Mouse (Mus musculus) MN1 (cell line): ENCODE results near the gene Zfp946.

Experiments used
- DNase-seq: peaks from one replicate; pipeline ENCODE4 v3.0.0-alpha.2; 2016; ENCODE audit warnings: low spot score

Gene Zfp946

DNA sequence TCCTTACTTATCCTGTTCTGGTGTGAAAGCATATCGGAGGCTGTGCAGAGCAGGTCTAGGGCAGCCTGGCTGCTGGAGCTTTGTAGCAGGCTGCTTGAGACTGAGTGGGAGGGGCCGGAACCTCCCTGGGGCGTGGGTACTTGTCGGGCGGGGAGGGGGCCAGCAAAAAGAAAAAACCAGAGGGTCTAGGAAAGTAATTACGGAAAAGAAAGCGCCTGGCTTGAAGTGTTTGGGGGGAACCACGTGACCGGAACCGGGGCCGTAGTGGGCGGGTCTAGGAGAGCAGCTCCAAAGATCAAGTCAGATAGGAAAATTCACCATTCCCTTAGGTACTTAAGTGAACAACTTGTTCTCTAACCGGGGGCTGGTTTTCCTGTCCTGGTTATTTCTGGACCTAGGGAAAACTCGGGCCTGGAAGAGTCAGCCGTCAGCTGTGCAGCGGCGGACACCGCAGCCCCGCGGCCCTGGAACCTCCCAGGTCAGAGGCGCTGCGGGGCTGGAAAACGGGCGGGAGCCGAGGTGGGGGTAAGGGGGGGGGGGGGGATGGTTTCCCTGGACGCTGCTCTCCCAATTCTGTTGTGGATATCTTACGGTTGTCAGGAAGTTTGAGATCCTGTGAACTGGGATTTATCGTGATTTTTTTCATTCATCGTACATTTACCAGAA is at the start of gene Zfp946:
Zfp946 (plus strand) TSS at position 271 of the 666 bp plus-strand sequence.
- peak; percentile 84 for DNase-seq

DNA sequence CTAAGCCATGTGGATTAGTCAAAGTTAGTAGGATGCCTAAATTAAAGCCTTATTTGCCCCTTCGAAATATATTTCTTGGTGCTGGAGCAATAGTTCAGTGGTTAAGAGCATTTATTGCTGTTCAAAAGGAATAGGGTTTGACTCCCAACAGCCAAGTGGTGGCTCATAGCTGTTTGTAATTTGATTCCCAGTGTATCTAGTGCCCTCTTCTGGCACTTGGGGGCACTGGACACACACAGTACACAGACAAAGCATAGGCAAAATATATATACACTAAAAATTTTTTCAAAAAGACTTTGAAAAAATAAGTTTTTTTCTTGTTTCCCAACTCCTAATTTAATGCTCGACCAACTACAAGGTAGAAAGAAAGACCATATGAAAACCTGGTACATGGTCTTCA is 13.3 kb upstream of the Zfp946 start:
- DNase-seq = peak; percentile 25

DNA sequence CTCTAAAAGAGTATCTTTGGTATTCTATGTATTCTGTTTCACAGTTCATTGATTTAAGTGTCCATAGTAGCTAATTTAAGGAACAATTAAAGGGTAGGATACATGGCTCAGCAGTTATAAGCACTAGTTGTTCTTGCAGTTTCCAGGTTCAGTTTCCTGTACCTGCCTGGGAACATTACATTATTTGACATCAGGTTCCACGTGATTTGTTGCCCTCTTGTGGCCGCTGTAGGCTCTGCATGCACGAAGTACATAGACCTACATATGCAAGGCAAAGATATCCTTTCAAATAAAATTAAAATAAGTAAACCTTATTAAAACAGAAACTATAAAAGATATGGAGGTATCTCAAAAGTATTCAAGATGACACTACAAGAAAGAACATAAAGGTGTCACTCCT is 6.5 kb upstream of the Zfp946 start:
- peak; percentile 71 for DNase-seq

DNA sequence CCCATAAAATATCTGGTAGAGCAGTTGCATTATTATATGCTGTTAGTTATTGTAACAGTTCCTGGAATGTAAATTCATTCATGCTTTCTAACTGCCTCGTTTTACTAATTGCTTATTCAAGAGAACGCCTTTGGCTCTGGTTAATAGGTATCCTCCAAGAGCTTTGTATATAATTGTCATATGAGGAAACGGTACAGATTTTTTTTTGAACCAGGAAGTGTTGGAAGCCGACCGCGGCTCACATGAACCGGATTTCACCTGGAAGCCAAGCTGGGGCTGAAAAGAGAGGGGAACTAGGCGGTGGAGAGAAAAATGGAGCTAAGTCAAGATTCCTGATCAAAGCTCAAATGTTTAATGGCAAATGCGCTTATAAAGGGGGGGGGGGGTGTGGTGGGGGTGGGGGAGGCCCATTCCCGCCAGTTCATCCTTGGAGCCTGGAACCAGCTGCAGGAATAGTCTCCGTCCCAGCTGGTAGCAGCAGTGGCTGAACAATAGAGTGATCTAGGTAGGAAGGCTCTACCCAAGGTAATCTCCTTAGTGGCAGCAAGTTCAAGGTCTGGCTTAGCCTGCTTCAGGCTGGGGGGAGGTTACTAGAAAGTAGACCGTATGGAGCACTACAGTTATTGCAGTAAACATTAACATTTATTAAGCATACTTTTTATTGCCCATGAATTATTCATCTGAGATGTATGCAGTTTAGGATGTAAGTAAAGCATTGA is 773 bp downstream of the Zfp946 start:
- peak; percentile 31 for DNase-seq

DNA sequence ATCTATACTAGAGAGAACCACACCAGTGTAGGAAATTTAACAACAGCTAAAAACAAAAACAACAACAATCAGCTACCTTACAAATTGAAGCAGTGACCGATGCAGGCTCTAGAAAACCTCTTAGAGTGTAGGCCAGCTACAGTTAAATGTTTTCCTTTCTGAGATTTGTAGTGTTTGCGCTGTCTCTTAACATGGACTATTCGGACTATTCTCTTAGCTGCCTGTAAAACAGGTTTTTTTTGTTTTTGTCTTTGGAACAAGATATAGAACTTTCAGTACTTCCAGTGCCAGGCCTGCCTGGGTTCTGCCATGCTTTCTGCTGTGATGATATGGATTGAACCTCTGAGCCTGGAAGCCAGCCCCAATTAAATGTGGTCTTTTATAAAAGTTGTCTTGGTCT is 23.7 kb downstream of the Zfp946 start:
- no peak for DNase-seq

DNA sequence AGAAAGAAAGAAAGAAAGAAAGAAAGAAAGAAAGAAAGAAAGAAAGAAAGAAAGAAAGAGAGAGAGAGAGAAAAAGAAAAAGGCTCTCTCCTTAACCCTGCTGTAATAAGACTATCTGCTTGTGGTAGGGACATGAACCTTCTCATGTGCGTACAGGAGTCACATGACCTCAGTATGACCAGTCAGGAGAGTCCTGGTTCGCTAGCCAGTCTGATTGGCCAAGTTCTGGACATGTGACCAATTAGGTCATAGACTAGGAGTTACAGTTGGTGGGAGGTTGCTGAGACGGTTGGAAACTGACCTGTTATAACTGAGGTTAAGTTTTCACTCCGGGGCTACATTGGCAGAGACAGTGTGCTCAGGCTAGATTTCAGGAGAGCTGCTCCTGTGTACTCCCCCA is 73.1 kb downstream of the Zfp946 start:
- DNase-seq = peak; percentile 35
